Mouse (Mus musculus) olfactory bulb, adult 2 months (tissue): ENCODE data around the gene Ceacam2.
"Not testable (repeated sequence)": the region's sequence is repeated elsewhere in the genome, so short reads cannot be mapped to it uniquely, and the experiment has no call there.

ENCODE experiments used
- CTCF ChIP-seq: fragments of 200-500 bp; IDR thresholded peaks from 2 replicates; pipeline ENCODE4 v1.5.1; 2012; ENCODE audit warnings: low read depth, mild to moderate bottlenecking, low read length, moderate library complexity; ENCODE audit not compliant: insufficient read depth
- POLR2A ChIP-seq: fragments of 200-500 bp; IDR thresholded peaks from 2 replicates; pipeline ENCODE4 v1.6.1; 2012; ENCODE audit warnings: mild to moderate bottlenecking, low read depth, low read length, moderate library complexity; ENCODE audit not compliant: insufficient read depth

DNA sequence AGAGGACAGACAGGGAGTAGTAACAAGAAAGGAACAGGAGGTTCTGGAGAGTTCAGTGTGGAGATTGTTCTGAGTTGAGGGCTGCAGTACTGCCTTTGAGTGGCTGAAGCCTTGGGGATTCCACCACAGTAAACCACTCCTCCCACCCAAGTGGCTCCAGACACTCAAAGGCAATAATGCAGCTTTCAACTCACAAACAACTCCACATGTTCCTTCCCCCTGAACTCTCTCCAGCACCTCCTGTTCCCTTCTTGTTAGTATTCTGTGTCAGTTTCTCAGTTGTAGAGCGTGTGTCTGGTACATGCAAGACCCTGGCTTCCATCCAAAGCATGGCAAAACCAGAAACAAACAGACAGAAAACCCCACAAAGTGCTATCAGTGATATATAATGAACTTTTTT, 24.0 kb downstream of the Ceacam2 start:
- TF ChIP-seq CTCF, POLR2A: not testable (repeated sequence)
